Mouse (Mus musculus) layer of hippocampus, postnatal 14 days (tissue): ENCODE data around the gene Jsrp1. TPM values are rescaled to one million over a fixed set of nuclear protein-coding genes. Genes with fewer than 3 reads are reported as not detected.

Source experiments
- DNase-seq, 2 experiments: peaks; one replicate each; pipeline ENCODE4 v3.0.0; 2021 to 2022; ENCODE audit warnings: low spot score in 2 of 2, mixed read lengths in 1 of 2
- long read RNA-seq, 2 experiments: library from polyadenylated mRNA; stranded (forward); transcript quantifications; one replicate each; pipeline ENCODE4 v2.0.0; 2021
- total RNA-seq, 2 experiments: library from RNA; stranded (reverse); gene quantifications; 2 replicates each; pipeline ENCODE4 v1.2.3; 2021

The Jsrp1 gene
- 1 to 10 TPM; 2.1 to 2.6 TPM for total RNA-seq
- long read RNA-seq, experiment 1, partial matches to known transcripts, result 0 of 4 reads
- long read RNA-seq, experiment 1, other reads (novel, unspliced or antisense), result 4 of 4 reads
- long read RNA-seq, experiment 2, partial matches to known transcripts, result 3 of 9 reads
- long read RNA-seq, experiment 2, other reads (novel, unspliced or antisense), result 6 of 9 reads

GRCm38 (mm10) chr10:80813366-80813765 lies at the start of gene Jsrp1:
Gene Jsrp1 (minus strand): TSS chr10:80813498.
- no peak for DNase-seq

DNA sequence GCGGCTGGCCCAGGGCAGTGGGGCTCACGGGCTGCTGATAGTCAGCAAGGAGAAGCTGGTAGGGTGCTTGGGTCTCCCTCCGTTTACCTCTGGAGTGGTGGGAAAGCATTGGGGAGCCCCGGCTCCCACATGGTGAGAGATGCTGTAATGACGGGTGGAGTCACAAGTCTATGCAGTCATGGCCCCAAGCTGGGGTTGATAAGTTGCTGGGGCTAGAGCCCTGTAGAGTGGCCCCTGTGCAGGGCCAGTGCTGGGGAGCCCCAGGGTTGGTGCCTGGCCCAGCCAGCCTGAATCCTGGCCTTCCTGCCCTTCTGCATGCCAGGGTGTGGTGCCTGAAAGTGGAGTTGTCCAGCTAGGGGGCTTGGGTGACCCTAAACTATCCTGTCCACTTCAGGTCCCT lies 49.0 kb upstream of the Jsrp1 start:
- DNase-seq, result no peak

- DNase-seq, result no peak
Measured at GRCm38 (mm10) chr10:80858350-80858935, 45.1 kb upstream of the Jsrp1 start.

DNA sequence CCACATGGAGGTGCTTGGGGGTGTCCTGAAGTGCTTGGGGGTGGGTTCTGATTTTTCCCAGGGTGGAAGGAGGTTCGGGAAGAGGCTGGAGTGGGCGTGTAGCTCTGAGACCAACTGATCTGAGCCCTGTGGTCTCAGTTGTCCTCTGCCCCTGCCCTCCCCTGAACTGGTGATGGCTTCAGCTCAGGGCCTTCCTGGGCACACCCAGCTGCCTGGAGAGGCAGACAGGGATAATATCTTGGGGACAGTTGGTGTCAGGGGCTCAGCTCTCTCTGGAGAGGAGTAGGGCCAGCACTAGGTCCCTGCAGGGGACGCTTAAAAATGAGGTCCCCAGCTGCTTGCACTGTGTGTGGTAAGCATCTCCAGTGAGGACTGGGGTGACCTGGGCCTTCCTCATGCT lies 44.5 kb upstream of the Jsrp1 start:
- DNase-seq, result no peak

GRCm38 (mm10) chr10:80857386-80857785 lies 44.1 kb upstream of the Jsrp1 start:
- DNase-seq, result no peak

GRCm38 (mm10) chr10:80856908-80857307 lies 43.6 kb upstream of the Jsrp1 start:
- DNase-seq, result no peak

DNA sequence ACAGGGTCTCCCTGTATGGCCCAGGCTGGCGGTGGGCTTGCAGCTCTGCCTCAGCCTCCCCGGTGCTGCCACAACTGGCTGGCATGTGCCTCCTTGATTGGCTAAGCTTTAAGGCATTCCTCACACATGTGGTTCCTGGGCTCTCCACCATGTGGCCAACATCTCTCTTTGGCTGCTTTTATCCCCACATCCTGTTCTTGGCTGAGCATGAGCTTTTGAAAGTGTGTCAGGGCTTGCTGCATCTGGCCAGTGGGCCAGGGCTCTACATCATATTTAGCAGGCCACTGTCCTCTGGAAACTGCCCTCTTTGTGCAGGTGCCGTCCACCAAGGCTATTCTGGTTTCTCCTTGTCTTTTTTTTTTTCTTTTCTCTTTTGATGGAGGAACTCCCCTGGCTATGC lies 43.0 kb upstream of the Jsrp1 start:
- DNase-seq, result peak in 1 of 2 experiments; percentile 45

- DNase-seq, result no peak
Measured at GRCm38 (mm10) chr10:80855749-80856073, 42.4 kb upstream of the Jsrp1 start.

DNA sequence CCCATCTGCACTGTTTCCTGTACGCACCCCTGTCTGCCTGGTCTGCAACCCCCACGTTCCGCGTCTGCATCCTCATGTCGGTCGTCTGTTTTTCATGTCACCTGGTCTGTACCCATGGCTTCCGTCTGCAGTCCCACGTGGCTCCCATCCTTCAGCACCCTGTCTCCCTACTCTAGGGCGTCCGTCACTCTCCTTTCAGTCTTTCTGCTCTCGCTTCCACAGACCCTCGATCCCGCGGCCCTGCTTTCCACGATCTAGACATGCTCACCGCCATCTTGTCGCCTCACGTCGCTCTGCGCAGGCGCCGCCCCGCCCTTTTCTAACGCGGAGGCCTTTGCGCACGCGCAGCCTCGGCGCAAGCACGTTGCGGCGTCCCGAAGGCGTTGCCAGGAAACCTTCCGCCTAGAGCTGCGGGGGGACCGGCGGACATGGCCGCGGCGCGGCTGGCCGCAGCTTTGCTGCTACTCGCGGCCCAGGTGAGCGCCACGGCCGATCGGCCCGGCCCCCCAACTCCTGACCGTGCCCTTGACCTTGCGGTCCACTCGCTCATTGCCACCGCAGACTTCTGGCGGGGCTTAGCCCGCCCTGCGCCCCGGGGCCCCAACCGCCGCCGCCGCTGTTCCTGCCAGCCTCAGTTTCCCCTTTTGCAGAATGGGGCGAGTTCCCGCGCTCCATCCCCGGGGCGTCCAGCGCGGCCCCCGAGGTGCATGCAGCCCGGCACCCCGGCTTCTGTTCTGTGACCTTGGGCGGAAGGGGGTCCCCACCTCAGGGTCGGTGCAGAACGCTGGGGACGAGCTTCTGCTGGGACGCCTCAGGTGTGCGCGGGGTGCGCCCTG lies 41.8 kb upstream of the Jsrp1 start, which contains the start of the genes Lsm7 and Sppl2b:
TSS of gene Lsm7 (minus strand) at position 297 of the 836 bp plus-strand sequence.
TSS of gene Sppl2b (plus strand) at position 363 of the 836 bp plus-strand sequence.
- DNase-seq, result peak; percentile 97 to 98

DNA sequence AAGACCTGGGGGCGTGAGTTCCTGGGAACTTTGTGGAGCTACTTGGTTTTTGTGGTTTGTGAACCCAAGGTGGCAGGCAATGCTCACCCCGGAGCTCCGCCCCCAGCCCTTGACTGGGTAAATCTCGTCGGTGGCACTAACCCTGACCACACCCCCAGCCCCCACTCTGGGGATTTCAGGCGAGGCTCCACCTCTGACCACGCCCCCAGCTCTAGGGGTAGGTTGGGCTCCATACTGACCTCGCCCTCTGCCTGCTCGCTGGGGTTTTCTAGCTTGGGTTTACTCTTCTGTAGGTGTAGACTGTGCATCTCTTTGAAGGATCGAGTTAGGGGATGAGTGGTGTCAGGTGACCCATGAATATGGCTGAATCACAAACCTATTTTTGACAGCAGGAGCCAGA lies 35.3 kb upstream of the Jsrp1 start:
- no peak for DNase-seq

DNA sequence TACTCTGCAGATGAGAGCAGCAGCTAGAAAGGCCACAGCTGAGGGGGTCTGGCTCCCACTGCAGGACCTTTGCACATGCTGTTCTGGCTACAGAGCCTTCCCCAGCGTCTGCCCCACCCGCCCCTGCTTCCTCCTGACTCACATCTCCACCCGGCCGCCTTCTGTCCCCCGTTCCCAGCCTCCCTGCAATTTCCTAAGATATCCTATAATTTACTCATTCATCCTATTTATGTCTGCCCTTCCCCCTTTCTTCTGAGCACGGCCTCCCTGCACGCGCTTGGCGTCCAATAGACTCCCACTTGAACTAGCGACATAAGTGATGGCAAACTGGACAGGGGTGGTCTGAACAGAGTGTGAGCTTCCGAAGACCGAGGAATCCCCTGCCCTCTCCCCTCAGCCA lies 32.4 kb upstream of the Jsrp1 start:
- no peak for DNase-seq

GRCm38 (mm10) chr10:80845055-80845693 lies 31.9 kb upstream of the Jsrp1 start:
- DNase-seq, result no peak

DNA sequence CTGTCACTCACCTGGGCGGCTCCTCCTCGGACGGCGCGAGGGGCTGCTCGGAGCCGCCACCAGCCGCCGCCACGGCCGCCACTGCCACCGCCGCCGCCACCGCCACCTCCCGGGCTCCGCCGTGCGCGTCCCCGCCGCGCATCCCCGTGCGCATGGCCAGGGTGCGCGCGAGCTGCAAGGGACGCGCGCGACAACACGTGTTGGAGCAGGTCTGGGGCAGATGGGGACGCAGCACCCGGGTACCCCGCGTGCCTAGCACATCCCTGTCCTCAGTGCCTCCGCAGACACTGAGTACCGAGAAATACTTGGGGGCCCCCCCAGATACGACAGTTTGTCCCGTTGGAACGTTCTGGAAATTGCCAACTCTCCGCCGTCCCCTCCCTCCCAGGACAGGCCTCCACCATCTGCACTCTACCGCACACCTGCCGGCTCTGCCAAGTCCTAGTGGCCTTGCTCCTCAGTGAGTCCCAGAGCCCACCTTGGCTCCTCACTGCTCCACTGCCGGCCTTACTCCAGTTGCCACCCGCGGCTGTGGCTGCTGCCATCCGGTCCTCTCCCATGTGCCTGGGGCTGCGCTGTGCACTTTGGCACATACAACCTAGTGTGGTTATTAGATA lies 30.7 kb upstream of the Jsrp1 start, which contains the start of gene Lingo3:
TSS of gene Lingo3 (minus strand) at position 109 of the 617 bp plus-strand sequence.
- DNase-seq, result peak; percentile 60 to 63

DNA sequence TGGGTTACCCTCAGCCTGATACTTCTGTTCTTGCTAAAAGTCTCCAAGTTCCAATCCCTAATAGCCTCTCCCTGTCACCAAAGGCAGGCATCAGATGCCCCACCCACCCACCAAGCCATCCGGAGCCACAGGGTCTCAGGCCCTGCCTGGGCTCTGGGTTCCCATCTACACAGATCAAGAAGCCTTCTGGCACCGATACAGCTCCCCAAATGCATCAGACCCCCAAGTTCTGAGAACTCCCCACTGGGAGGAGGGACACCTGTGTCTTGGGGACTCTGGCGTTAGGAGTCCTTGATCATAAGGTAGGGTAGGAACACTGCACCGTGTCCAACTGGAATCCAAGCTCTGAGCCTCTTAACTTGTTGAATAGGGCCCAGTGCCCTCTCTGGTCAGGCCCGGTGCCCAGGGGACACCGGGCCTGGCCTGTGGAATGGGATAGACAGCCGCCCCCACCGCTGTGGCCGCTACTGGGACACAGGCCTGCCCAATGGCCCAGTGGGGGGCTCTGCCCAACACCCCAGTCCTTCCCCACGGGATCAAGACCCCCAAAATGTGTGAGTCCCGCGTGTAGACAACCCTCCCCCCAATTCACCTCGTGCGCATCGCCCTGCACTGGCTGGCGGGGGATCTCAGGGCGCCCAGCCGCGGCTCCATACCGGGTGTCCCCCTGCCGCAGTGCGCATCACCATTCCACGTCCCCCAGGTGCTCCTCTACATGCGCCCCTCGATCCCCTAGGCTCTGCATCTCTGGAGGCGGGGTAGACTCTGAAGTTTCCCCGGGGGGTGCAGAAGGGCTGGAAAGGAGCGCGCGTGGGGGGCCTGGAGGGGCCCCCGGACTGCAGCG lies 30.0 kb upstream of the Jsrp1 start:
- DNase-seq, result no peak

GRCm38 (mm10) chr10:80842334-80842733 lies 29.0 kb upstream of the Jsrp1 start:
- no peak for DNase-seq

DNA sequence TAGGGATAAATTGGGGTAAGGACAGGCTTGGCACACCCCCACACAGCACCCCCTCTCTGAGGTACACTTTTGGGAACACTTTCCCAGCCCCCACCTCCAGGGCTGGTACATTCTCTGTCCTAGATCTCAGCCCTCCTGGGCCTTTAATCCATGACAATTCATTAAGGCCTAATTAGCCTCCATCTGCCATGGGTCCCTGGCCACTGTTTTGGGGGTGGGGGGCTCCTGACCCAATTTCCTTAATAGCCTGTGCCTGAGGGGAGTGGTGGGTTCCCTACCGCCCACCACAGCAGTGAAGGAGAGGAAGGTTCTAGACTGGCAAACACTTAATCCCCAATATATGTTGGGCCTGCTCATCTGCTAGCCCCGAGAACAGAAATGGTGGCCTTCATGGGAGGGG lies 28.4 kb upstream of the Jsrp1 start:
- DNase-seq, result no peak

GRCm38 (mm10) chr10:80839848-80840247 lies 26.6 kb upstream of the Jsrp1 start:
- no peak for DNase-seq

DNA sequence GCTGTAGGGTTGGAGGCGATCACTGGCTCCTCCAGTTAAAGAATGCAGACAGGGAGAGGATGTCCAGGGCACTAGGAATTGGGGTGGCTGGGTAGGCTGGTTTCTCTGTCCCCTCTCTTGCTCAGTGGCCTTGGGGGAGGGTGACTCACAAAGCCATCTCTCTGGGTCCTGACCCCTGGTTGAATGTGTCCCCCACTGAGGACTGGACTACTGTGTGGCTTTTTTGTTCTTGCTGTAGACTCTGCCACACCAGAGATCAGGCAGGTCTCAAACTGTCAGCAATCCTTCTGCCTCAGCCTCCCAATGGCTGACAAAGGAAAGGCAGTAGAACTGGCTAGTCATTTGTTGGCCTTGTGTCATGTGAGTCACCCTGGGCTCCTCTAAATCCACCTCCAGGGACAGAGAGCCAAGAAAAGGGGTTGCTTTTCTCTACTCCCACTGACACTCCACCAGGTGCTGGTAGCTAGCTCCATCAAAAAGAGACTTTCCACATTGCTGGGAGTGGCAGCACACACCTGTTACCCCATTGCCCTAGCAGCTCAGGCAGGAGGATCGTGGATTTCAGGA lies 25.1 kb upstream of the Jsrp1 start:
- no peak for DNase-seq

GRCm38 (mm10) chr10:80837827-80838226 lies 24.5 kb upstream of the Jsrp1 start:
- DNase-seq, result no peak

GRCm38 (mm10) chr10:80836949-80837379 lies 23.7 kb upstream of the Jsrp1 start:
- no peak for DNase-seq
